Mouse (Mus musculus): ENCODE results near the gene Tmem8. TPM values are rescaled to one million over a fixed set of nuclear protein-coding genes. Genes with fewer than 3 reads are reported as not detected.

Gene Tmem8
- polyA plus RNA-seq (2017; shearing (Covaris generic)): 27.9 TPM

GRCm38 (mm10) chr17:26113181-26113948, at the start of gene Tmem8:
TSS of gene Tmem8 (plus strand) at chr17:26113299.

DNA sequence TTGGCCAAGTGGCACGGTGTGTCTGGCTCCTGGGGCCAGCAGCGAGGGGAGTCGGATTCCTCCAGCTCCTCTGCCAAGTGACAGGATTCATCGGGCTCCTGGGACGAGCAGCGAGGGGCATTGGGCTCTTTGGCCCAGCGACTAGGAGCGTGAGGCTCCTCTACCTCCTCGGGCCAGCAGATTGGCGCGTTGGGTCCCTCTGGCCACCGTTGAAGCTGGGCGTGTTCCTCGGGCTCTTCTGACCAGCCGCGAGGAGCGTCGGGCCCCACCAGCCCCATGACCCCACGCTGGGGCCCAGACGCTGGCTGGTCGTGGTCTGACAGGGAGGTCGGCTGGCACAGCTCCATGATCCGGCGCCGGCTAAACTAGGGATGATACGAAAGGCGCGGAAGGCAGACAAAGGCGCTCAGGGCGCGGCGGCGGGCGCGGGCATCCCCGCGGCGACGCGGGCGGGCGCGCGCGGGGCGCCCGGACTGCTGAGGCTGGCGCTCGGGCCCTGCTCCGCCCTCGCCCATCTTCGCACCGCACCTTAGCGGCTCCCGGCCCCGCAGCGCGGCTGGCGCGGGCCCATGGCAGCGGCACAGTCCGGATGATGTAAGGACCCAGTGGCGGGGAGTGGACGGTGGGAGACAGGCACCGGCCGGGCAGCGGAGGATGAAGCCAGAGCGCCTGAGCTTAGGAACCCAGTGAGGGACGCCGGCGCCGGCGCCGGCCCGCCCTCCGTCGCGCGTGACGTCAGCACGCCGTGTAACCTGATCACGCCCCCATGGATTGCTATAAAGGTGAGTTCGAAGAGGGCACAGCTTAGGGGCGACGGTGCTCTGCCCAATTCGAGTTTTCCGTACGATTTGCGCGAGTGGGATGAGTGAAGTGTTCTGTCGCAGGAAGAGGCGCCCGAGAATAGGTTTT, 44.0 kb upstream of the Tmem8 start, which contains the start of gene Rab11fip3:
Gene Rab11fip3 (minus strand): TSS at position 725 of the 909 bp plus-strand sequence.

DNA sequence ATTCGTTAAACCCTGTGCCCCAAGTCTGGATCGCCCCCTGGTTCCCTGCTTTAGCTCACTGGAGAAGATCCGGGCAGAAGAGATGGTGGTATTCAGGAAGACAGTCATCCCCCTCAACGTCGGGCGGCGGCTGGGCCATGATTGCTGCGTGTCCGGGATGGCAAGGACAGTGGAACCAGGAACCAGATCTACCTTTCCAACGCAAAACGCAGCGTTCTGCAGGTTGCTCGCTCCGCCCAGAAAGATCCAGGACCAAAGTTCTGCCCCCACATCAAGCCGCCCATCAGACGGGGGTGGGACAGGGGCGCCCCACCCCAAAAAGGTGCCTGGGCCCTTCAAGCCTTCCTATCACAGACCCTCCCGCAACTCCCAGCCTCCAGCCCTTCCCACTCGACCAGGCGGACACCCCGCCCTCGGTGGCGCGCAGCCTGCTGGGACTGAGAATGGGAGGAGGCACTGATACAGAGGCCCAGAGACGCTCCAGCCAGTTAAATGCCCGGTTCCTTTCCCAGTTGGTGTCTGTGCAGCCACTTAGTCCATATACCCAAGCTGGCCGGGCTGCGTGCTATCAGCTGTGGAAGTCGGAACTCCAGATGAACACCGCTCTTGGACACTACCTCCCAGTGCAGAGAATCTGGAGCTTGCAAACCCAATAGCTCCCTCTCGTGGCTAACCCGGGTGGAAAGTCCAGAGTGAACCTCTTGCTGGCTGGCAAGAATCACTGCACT, 23.0 kb upstream of the Tmem8 start, which contains the start of gene Decr2:
Gene Decr2 (minus strand): TSS at position 433 of the 728 bp plus-strand sequence.

GRCm38 (mm10) chr17:26095121-26095740, 17.9 kb upstream of the Tmem8 start, which contains the start of gene Nme4:
TSS of gene Nme4 (minus strand) at chr17:26095602.

DNA sequence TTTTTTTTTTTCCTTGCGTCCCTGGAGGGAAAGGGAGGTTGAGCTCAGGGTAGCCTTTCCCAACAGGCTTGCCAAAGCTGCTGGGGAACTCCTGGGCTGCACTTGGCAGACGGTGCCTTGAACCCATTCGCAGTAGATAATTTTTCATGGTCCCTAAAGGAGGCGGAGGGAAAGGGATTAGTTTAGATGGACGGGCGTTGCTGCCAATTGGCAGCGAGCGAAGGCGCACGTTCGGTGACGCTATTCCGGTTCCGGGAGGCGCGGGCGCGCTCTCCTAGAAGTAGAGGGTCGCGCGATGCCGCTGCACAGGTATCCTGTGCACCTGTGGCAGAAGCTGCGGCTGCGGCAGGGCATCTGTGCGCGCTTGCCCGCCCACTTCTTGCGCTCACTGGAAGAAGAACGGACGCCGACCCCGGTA, 10.2 kb downstream of the Tmem8 start, which contains the start of gene Mrpl28:
Gene Mrpl28 (plus strand): TSS at position 234 of the 418 bp plus-strand sequence.

GRCm38 (mm10) chr17:26138239-26138836, 25.2 kb downstream of the Tmem8 start, which contains the start of gene Axin1:
TSS of gene Axin1 (plus strand) at chr17:26138688.

Other genes with a start within 250 kb of the Tmem8 start
- 5.2 TPM for gene Mcrip2, start 244.5 kb upstream of the Tmem8 start, polyA plus RNA-seq (2017; shearing (Covaris generic))
- gene Mettl26, start 238.2 kb upstream of the Tmem8 start, polyA plus RNA-seq (2017; shearing (Covaris generic)): 82.8 TPM
- 1.3 TPM for gene Wfikkn1, start 232.4 kb upstream of the Tmem8 start, polyA plus RNA-seq (2017; shearing (Covaris generic))
- gene Rab40c, start 193.6 kb upstream of the Tmem8 start, polyA plus RNA-seq (2017; shearing (Covaris generic)): 31.6 TPM
- 55.2 TPM for gene Pigq, start 168.4 kb upstream of the Tmem8 start, polyA plus RNA-seq (2017; shearing (Covaris generic))
- gene Nhlrc4, start 168.3 kb upstream of the Tmem8 start, polyA plus RNA-seq (2017; shearing (Covaris generic)): not detected
- not detected for gene A930017K11Rik, start 160.7 kb upstream of the Tmem8 start, polyA plus RNA-seq (2017; shearing (Covaris generic))
- gene Capn15, start 127.5 kb upstream of the Tmem8 start, polyA plus RNA-seq (2017; shearing (Covaris generic)): 30.1 TPM
- gene Rab11fip3, start 43.7 kb upstream of the Tmem8 start, polyA plus RNA-seq (2017; shearing (Covaris generic)): 13.5 TPM
- gene Decr2, start 23.0 kb upstream of the Tmem8 start, polyA plus RNA-seq (2017; shearing (Covaris generic)): 30.0 TPM
- gene Nme4, start 17.7 kb upstream of the Tmem8 start, polyA plus RNA-seq (2017; shearing (Covaris generic)): 3.3 TPM
- gene Mrpl28, start 10.2 kb downstream of the Tmem8 start, polyA plus RNA-seq (2017; shearing (Covaris generic)): 76.8 TPM
- 100 TPM for gene Axin1, start 25.4 kb downstream of the Tmem8 start, polyA plus RNA-seq (2017; shearing (Covaris generic))
- gene Pdia2, start 85.8 kb downstream of the Tmem8 start, polyA plus RNA-seq (2017; shearing (Covaris generic)): 0.25 TPM
- gene Rgs11, start 89.7 kb downstream of the Tmem8 start, polyA plus RNA-seq (2017; shearing (Covaris generic)): 13.5 TPM
- gene Arhgdig, start 94.5 kb downstream of the Tmem8 start, polyA plus RNA-seq (2017; shearing (Covaris generic)): 0.51 TPM
- gene Fam234a, start 130.9 kb downstream of the Tmem8 start, polyA plus RNA-seq (2017; shearing (Covaris generic)): 19.5 TPM
- 102 TPM for gene Luc7l, start 139.6 kb downstream of the Tmem8 start, polyA plus RNA-seq (2017; shearing (Covaris generic))

All from CD4-positive, CD25-positive, alpha-beta regulatory T cell (primary cell).